Mouse (Mus musculus) CH12.LX (cell line): ENCODE results near the gene Npnt. TPM values are rescaled to one million over a fixed set of nuclear protein-coding genes. Genes with fewer than 3 reads are reported as not detected.

Experiments used
- DNase-seq: peaks from one replicate; pipeline ENCODE4 v3.0.0-alpha.2; 2013; ENCODE audit errors: extremely low read depth
- H3K27ac ChIP-seq: 2 replicates; pipeline ENCODE4 v1.5.1; 2012; ENCODE audit warnings: low read depth, mild to moderate bottlenecking, control low read depth, moderate library complexity; ENCODE audit not compliant: insufficient read depth
- H3K27me3 ChIP-seq: replicated peaks from 2 replicates; pipeline ENCODE3; 2012; ENCODE audit warnings: inconsistent platforms
- H3K36me3 ChIP-seq, 2 experiments: replicated peaks in 1 of 2; 2 replicates each; pipeline versions ENCODE3 to v1.6.1; 2012; ENCODE audit warnings: inconsistent platforms in 1 of 2, low read length in 1 of 2, mild to moderate bottlenecking in 1 of 2, mixed read lengths in 1 of 2, moderate library complexity in 1 of 2; ENCODE audit not compliant: control insufficient read depth in 1 of 2, insufficient read depth in 1 of 2
- H3K4me1 ChIP-seq, 2 experiments: 2 replicates each; pipeline ENCODE4 v1.6.1; 2012; ENCODE audit warnings: inconsistent platforms in 1 of 2, moderate library complexity in 1 of 2; ENCODE audit not compliant: insufficient read depth in 2 of 2, control insufficient read depth in 1 of 2
- H3K4me2 ChIP-seq: 2 replicates; pipeline ENCODE4 v1.6.1; 2012; ENCODE audit warnings: low read depth, mild to moderate bottlenecking, control low read depth; ENCODE audit not compliant: poor library complexity, insufficient read depth, severe bottlenecking
- H3K4me3 ChIP-seq, 3 experiments: fragments of 150-350 bp in 1 of 3; sonication (generic) in 1 of 3; replicated peaks in 1 of 3; 2 replicates each; pipeline versions ENCODE3 to v1.5.1; 2011 to 2012; ENCODE audit warnings: low read depth in 2 of 3, low read length in 2 of 3, mild to moderate bottlenecking in 2 of 3, moderate library complexity in 2 of 3, control low read depth in 1 of 3, improper control_type of control experiment in 1 of 3, inconsistent platforms in 1 of 3, mixed read lengths in 1 of 3; ENCODE audit not compliant: poor library complexity in 1 of 3
- H3K79me2 ChIP-seq: replicated peaks from 2 replicates; pipeline ENCODE4 v1.6.1; 2012; ENCODE audit warnings: mild to moderate bottlenecking, moderate library complexity; ENCODE audit not compliant: control insufficient read depth, poor library complexity, insufficient read depth, severe bottlenecking; ENCODE audit errors: extremely low read depth
- H3K9ac ChIP-seq: 2 replicates; pipeline ENCODE4 v1.6.1; 2012; ENCODE audit warnings: low read depth, mild to moderate bottlenecking, control low read depth, moderate library complexity; ENCODE audit not compliant: insufficient read depth
- H3K9me3 ChIP-seq: replicated peaks from 2 replicates; pipeline ENCODE3; 2012; ENCODE audit warnings: low read length, inconsistent platforms, mixed read lengths
- BHLHE40 ChIP-seq: IDR thresholded peaks from 2 replicates; pipeline ENCODE4 v1.6.1; 2011; ENCODE audit warnings: mild to moderate bottlenecking, low read depth, low read length, improper control_type of control experiment
- CTCF ChIP-seq, 2 experiments: IDR thresholded peaks in 1 of 2; conservative IDR thresholded peaks in 1 of 2; 2 replicates each; pipeline ENCODE4 v1.5.1; 2011 to 2012; ENCODE audit warnings: low read depth in 2 of 2, low read length in 2 of 2, improper control_type of control experiment in 1 of 2, inconsistent platforms in 1 of 2, mild to moderate bottlenecking in 1 of 2, moderate library complexity in 1 of 2
- E2F4 ChIP-seq: IDR thresholded peaks from 2 replicates; pipeline ENCODE4 v1.6.1; 2011; ENCODE audit warnings: low read depth, low read length, improper control_type of control experiment; ENCODE audit not compliant: insufficient replicate concordance
- EP300 ChIP-seq: IDR thresholded peaks from 2 replicates; pipeline ENCODE4 v1.6.1; 2011; ENCODE audit warnings: low read length, improper control_type of control experiment
- IRF4 ChIP-seq: IDR thresholded peaks from 2 replicates; pipeline ENCODE4 v1.6.1; 2014; ENCODE audit warnings: low read depth, mild to moderate bottlenecking, inconsistent platforms, low read length, improper control_type of control experiment
- JUND ChIP-seq: conservative IDR thresholded peaks from 2 replicates; pipeline ENCODE4 v1.6.1; 2011; ENCODE audit warnings: low read depth, low read length, improper control_type of control experiment
- KAT2A ChIP-seq: IDR thresholded peaks from 2 replicates; pipeline ENCODE4 v1.6.1; 2012; ENCODE audit warnings: low read length, improper control_type of control experiment, inconsistent platforms; ENCODE audit not compliant: insufficient replicate concordance
- MAFK ChIP-seq: IDR thresholded peaks from 2 replicates; pipeline ENCODE4 v1.6.1; 2011; ENCODE audit warnings: low read length, improper control_type of control experiment; ENCODE audit not compliant: insufficient replicate concordance
- MAX ChIP-seq: IDR thresholded peaks from 2 replicates; pipeline ENCODE4 v1.6.1; 2011; ENCODE audit warnings: low read length, improper control_type of control experiment
- MAZ ChIP-seq: IDR thresholded peaks from 2 replicates; pipeline ENCODE4 v1.6.1; 2012; ENCODE audit warnings: low read depth, mild to moderate bottlenecking, inconsistent platforms, low read length, improper control_type of control experiment, moderate library complexity
- MEF2A ChIP-seq: IDR thresholded peaks from 2 replicates; pipeline ENCODE4 v1.6.1; 2014; ENCODE audit warnings: low read depth, mild to moderate bottlenecking, inconsistent platforms, low read length, improper control_type of control experiment, borderline replicate concordance
- MXI1 ChIP-seq: IDR thresholded peaks from 2 replicates; pipeline ENCODE4 v1.6.1; 2011; ENCODE audit warnings: mild to moderate bottlenecking, low read depth, low read length, improper control_type of control experiment
- MYC ChIP-seq: IDR thresholded peaks from 2 replicates; pipeline ENCODE4 v1.6.1; 2011; ENCODE audit warnings: low read depth, mild to moderate bottlenecking, improper control_type of control experiment, low read length
- NELFE ChIP-seq: IDR thresholded peaks from 2 replicates; pipeline ENCODE4 v1.6.1; 2011; ENCODE audit warnings: low read depth, low read length, improper control_type of control experiment
- PAX5 ChIP-seq: IDR thresholded peaks from 2 replicates; pipeline ENCODE4 v1.6.1; 2012; ENCODE audit warnings: low read length, inconsistent platforms, mixed read lengths
- POLR2AphosphoS2 ChIP-seq: IDR thresholded peaks from 2 replicates; pipeline ENCODE4 v1.6.1; 2011; ENCODE audit warnings: low read depth, low read length, improper control_type of control experiment
- RCOR1 ChIP-seq: conservative IDR thresholded peaks from 2 replicates; pipeline ENCODE4 v1.6.1; 2012; ENCODE audit warnings: low read depth, mild to moderate bottlenecking, inconsistent platforms, low read length, improper control_type of control experiment
- SMC3 ChIP-seq: IDR thresholded peaks from 2 replicates; pipeline ENCODE4 v1.6.1; 2011; ENCODE audit warnings: low read depth, low read length, improper control_type of control experiment
- UBTF ChIP-seq: IDR thresholded peaks from 2 replicates; pipeline ENCODE4 v1.6.1; 2012; ENCODE audit warnings: low read depth, mild to moderate bottlenecking, inconsistent platforms, low read length, improper control_type of control experiment, moderate library complexity
- ZC3H11A ChIP-seq: IDR thresholded peaks from 2 replicates; pipeline ENCODE4 v1.6.1; 2012; ENCODE audit warnings: low read depth, mild to moderate bottlenecking, inconsistent platforms, low read length, improper control_type of control experiment
- ZKSCAN1 ChIP-seq: IDR thresholded peaks from 2 replicates; pipeline ENCODE4 v1.6.1; 2012; ENCODE audit warnings: low read depth, inconsistent platforms, low read length, improper control_type of control experiment, borderline replicate concordance
- ZMIZ1 ChIP-seq: IDR thresholded peaks from 2 replicates; pipeline ENCODE4 v1.6.1; 2012; ENCODE audit warnings: low read depth, mild to moderate bottlenecking, inconsistent platforms, low read length, improper control_type of control experiment
- dilution Hi-C: fragments of 300-500 bp; cut with MboI; formaldehyde crosslinking; loops from 2 replicates; pipeline ENCODE4 v1.14.3; 2020; ENCODE audit warnings: low sequenced_read_pairs; ENCODE audit not compliant: extremely low pct_unique_long_range_greater_than_20kb, extremely low pct_ligation_motif_present
- in situ Hi-C: fragments of 300-500 bp; cut with MboI; formaldehyde crosslinking; loops from 3 replicates; pipeline ENCODE4 v1.14.3; 2019; ENCODE audit warnings: low sequenced_read_pairs, low pct_ligation_motif_present, low pct_unique_long_range_greater_than_20kb, mixed read lengths
- polyA plus RNA-seq: library from polyadenylated mRNA; unstranded; fragments of >175 nt; gene quantifications from 2 replicates; pipeline ENCODE4 v1.2.1, GENCODE M21; 2012; ENCODE audit warnings: low read depth; ENCODE audit not compliant: insufficient read length
- total RNA-seq, 2 experiments: library from RNA; depleted of rRNA; stranded (reverse); fragments of 300-350 nt in 1 of 2; fragments of >200 nt in 1 of 2; gene quantifications; 2 replicates each; pipeline ENCODE4 v1.2.3; 2012 to 2014

Gene Npnt
- total and polyA plus RNA-seq, 3 experiments: 0.08 to 1.0 (median 0.20) TPM

GRCm38 (mm10) chr3:132995904-132996267, 45.8 kb upstream of the Npnt start:
- dilution Hi-C loops: no loop called here
- in situ Hi-C loops: no loop called here

GRCm38 (mm10) chr3:132995172-132995903, 45.2 kb upstream of the Npnt start:
- in situ Hi-C loops: no loop called here
- TF ChIP-seq UBTF (no peak), E2F4 (no peak), MAZ (no peak), PAX5 (no peak), MEF2A (no peak), NELFE (no peak), MYC (no peak), ZKSCAN1 (no peak), RCOR1 (no peak), BHLHE40 (no peak), KAT2A (no peak), IRF4 (no peak), EP300 (no peak), MAX (no peak), MAFK (no peak), POLR2AphosphoS2 (no peak), ZC3H11A (no peak), JUND (no peak), SMC3 (no peak), ZMIZ1 (no peak)
- TF ChIP-seq, all 38 proteins: peak for 0
- no peak overlapping the region for H3K9ac ChIP-seq
- no peak overlapping the region for H3K4me3 ChIP-seq
- H3K79me2 ChIP-seq: no peaks in the 10 kb centered on the region
- no peaks in the 10 kb centered on the region for H3K27me3 ChIP-seq
- no peak overlapping the region for H3K27ac ChIP-seq
- H3K4me2 ChIP-seq: no peak overlapping the region
- no peaks in the 10 kb centered on the region for H3K9me3 ChIP-seq
- DNase-seq: no peak
- dilution Hi-C loops: no loop called here
- H3K4me1 ChIP-seq: no peaks in the 10 kb centered on the region
- peaks cover 23 to 44% of the 10 kb centered on the region in 2 experiments for H3K36me3 ChIP-seq

More at GRCm38 (mm10) chr3:132995904-132996267, 45.8 kb upstream of the Npnt start:
- H3K9me3 ChIP-seq: no peaks in the 10 kb centered on the region
- no peak for TF ChIP-seq ZC3H11A
- no peak for TF ChIP-seq SMC3
- no peak for TF ChIP-seq RCOR1
- no peak for TF ChIP-seq MEF2A
- TF ChIP-seq MXI1: no peak
- TF ChIP-seq CTCF (conservative IDR thresholded peaks at IDR 0.05 in 1 of 2, IDR thresholded peaks at IDR 0.05 in 1 of 2; ENCODE audit: low read depth in 2 of 2, low read length in 2 of 2): no peak
- TF ChIP-seq MYC: no peak
- no peak for DNase-seq
- peaks cover 24 to 49% of the 10 kb centered on the region in 2 experiments for H3K36me3 ChIP-seq
- no peak overlapping the region for H3K27ac ChIP-seq
- H3K4me2 ChIP-seq: no peak overlapping the region
- no peaks in the 10 kb centered on the region for H3K27me3 ChIP-seq
- H3K4me1 ChIP-seq: no peaks in the 10 kb centered on the region
- H3K79me2 ChIP-seq: no peaks in the 10 kb centered on the region
- no peak overlapping the region for H3K9ac ChIP-seq
- no peak overlapping the region for H3K4me3 ChIP-seq
